Mouse (Mus musculus): ENCODE data around the gene Vmn2r90. TPM values are rescaled to one million over a fixed set of nuclear protein-coding genes. Genes with fewer than 3 reads are reported as not detected.

Vmn2r90 gene
- polyA plus RNA-seq, 1 experiment from 2014 or later: not detected

DNA sequence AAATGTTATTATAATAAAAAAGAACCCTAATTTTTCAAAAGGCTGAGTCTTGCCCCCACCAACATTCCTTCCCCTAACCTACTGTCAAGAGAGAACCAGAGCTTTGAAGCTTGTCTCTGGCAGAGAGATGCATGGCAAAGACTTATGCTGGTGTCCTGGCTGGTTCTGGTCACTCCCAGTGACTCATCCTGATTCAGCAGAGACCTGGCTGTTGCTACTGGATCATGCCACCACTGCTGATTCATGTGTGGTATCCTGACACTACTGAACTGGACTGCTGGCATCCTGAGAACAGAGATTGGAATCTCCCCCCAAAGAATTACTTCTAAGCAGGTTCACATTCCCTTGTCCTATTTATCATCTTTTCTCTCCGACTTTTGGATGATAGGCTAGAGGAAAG, 60.7 kb downstream of the Vmn2r90 start:
- Histone ChIP-seq H3K27ac (no peak overlapping the region), H3K36me3 (no peaks in the 10 kb centered on the region), H3K4me1 (replicated peaks) (no peaks in the 10 kb centered on the region), H3K27me3 (no peaks in the 10 kb centered on the region), H3K9ac (no peak overlapping the region), H3K9me3 (replicated peaks) (no peaks in the 10 kb centered on the region), H3K4me3 (no peak overlapping the region), H3K4me2 (no peak overlapping the region)
- no peak for ATAC-seq (replicated peaks; ENCODE audit: insufficient number of reproducible peaks, insufficient read depth, low FRiP score, low read depth)
- WGBS: 39% methylated on average over 1 of the region's 1 CpGs

DNA sequence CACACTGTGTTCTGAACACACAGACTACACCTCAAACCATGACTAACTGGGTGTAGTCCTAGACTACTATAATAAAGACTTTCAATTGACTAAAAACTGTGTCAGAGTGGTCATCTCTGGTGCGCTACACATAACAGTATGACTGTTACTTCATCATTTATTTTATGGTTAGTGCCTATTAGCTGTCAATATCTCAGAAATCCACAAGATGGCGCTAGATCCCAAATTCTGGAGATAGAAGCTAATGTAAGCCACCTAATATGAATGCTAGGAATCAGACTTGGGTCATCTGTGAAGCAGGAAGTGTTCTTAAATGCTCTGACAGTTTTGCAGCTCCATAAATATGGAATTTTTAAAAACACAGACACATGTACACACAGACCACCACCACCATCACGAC, 62.9 kb downstream of the Vmn2r90 start:
- no peak overlapping the region for H3K4me2 ChIP-seq
- H3K9me3 ChIP-seq (replicated peaks): no peaks in the 10 kb centered on the region
- no peaks in the 10 kb centered on the region for H3K4me1 ChIP-seq (replicated peaks)
- H3K27me3 ChIP-seq: no peaks in the 10 kb centered on the region
- no peak overlapping the region for H3K27ac ChIP-seq
- no peaks in the 10 kb centered on the region for H3K36me3 ChIP-seq
- H3K9ac ChIP-seq: no peak overlapping the region
- H3K4me3 ChIP-seq: no peak overlapping the region
- ATAC-seq (replicated peaks; ENCODE audit: insufficient number of reproducible peaks, insufficient read depth, low FRiP score, low read depth): no peak
- WGBS: 9% methylated on average over 3 of the region's 3 CpGs

Other genes with a start within 250 kb of the Vmn2r90 start
- gene Lnpep, start 78.7 kb upstream of the Vmn2r90 start, polyA plus RNA-seq (2015; fragmentation: Nextera tagmentation; extraction: Ambion mirVana): 11.0 and 12.3 TPM in 2 replicates
- 17.2 and 23.1 TPM in 2 replicates for gene Spaca6, start 123.4 kb downstream of the Vmn2r90 start, polyA plus RNA-seq (2015; fragmentation: Nextera tagmentation; extraction: Ambion mirVana)
- gene Has1, start 151.5 kb downstream of the Vmn2r90 start, polyA plus RNA-seq (2015; fragmentation: Nextera tagmentation; extraction: Ambion mirVana): 0.66 and 0.79 TPM in 2 replicates
- gene Fpr1, start 180.2 kb downstream of the Vmn2r90 start, polyA plus RNA-seq (2015; fragmentation: Nextera tagmentation; extraction: Ambion mirVana): 0.38 and 0.58 TPM in 2 replicates
- 0.11 and 0.44 TPM in 2 replicates for gene Fpr2, start 184.1 kb downstream of the Vmn2r90 start, polyA plus RNA-seq (2015; fragmentation: Nextera tagmentation; extraction: Ambion mirVana)
- gene Fpr3, start 184.1 kb downstream of the Vmn2r90 start, polyA plus RNA-seq (2015; fragmentation: Nextera tagmentation; extraction: Ambion mirVana): not detected in 2 replicates

All from heart, embryonic 15.5 days (tissue).